Mouse (Mus musculus): ENCODE measurements around the gene Trpm8.

The Trpm8 gene

GRCm38 (mm10) chr1:88277098-88277817 lies at the start of gene Trpm8, which contains the start of gene Hjurp:
Gene Trpm8, plus strand, starts transcription at chr1:88277661.
Gene Hjurp, minus strand, starts transcription at chr1:88277633.
- peak; percentile 100 for DNase-seq (ENCODE audit: extremely low read depth, low read depth, low spot score)

DNA sequence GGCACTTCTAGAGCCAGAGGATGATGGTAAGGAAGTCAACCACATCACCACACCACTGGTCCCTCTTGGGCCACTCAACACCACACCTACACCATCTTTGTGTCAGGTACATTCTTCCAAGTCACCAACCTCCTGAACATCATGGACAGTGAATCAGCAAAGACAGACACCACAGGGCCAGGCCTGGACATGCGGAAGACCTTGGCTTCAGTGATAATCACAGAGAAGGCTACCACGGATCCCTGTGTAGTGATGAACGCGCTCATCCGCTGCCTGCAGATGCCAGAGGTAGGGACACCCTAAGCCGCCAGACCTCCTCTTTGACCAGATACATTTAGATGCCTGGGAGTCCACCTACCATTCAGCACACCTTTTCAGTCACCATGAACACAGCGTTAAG lies 49.3 kb upstream of the Trpm8 start:
- DNase-seq (ENCODE audit: extremely low read depth, low read depth, low spot score): no peak

DNA sequence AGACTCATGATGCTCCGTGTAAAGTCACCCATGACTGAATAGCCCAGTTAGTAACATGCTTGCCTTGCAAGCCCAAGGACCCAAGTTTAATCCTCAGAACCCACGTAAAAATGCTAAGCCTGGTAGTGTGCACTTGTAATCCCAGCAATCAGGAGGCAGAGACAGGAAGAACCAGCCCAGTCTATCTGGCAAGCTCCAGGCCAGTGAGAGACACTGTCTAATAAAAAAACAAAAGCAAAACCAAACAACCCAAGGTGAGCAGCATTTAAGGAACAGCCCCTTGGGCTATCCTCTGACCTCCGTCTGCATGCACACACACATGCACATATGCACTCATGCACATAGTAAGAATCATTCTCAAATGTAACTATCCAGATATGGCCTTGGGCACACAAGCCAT lies 47.9 kb upstream of the Trpm8 start:
- no peak for DNase-seq (ENCODE audit: extremely low read depth, low read depth, low spot score)

DNA sequence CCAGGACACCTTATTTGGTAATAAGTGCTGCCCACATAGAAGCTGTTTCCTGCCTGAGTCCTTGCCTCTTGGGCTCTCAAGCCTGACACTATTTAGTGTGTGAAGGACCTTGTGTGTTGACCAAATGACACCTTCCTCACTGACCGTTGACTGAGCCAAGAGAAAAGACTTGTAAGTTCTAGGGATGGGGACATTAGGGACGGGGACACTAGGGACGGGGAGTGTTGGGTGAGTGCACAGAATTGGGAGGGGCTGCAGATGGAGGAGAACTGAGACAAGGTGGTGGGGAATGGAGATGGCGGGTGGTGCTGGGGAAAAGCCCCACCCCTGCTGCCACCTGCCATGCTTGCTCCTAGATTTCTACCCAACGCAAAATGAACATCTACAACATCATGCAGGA lies 47.5 kb upstream of the Trpm8 start:
- DNase-seq (ENCODE audit: extremely low read depth, low read depth, low spot score): no peak

DNA sequence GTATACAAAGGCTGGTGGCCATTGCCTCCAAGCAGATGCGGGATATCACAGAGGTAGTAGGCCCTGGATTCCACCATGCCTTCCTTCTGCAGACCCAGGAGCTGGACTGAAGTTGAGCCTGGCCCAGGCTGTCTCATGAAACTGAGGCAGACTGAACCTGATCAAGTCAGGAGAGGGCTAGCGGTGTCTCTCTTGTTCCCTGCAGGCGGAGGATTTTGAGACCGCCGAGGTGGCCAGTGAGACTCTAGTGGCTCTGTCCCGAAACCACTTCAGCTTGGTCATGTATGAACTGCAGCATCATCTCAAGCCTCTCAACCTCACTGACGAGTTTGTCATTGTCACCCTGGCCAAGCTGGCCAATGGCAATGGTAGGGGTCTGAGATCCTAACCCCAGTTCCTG lies 47.0 kb upstream of the Trpm8 start:
- no peak for DNase-seq (ENCODE audit: extremely low read depth, low read depth, low spot score)

- DNase-seq (ENCODE audit: extremely low read depth, low read depth, low spot score): no peak
Observed at GRCm38 (mm10) chr1:88230981-88231802, 46.3 kb upstream of the Trpm8 start.

DNA sequence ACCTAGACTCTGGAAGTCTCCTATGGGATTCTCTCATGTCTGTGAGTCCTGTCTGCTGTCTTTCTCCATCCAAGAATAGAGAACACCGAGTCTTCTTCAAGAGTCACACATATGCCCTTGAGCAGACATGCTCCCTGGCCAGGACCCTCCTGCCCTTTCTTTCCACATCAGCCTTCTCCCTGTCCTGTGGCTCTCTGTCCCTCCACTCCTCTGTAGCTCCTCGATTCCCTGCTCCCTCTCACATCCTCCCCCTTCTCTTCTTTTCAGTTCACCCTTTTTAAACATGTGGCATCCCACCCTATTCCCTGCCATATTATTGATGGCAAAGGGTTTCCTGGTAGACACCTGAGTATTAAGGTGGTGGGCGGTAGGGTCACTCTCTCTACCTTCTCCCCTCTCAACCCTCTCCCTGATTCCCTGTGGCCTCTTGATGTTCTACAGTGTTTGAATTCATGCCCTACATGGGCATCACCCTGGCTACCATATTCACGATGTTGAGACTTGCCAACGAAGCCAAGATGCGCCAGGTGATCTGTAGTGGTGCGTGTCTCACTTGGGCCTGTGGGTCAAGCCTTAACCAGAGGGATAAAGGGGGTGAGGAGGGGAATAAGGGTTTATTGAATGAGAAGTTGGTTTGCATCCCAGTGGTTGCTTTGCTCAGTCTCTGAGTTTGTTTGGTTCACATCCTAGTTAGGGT lies 45.5 kb upstream of the Trpm8 start:
- no peak for DNase-seq (ENCODE audit: extremely low read depth, low read depth, low spot score)

GRCm38 (mm10) chr1:88232664-88233380 lies 44.6 kb upstream of the Trpm8 start:
- no peak for DNase-seq (ENCODE audit: extremely low read depth, low read depth, low spot score)

DNA sequence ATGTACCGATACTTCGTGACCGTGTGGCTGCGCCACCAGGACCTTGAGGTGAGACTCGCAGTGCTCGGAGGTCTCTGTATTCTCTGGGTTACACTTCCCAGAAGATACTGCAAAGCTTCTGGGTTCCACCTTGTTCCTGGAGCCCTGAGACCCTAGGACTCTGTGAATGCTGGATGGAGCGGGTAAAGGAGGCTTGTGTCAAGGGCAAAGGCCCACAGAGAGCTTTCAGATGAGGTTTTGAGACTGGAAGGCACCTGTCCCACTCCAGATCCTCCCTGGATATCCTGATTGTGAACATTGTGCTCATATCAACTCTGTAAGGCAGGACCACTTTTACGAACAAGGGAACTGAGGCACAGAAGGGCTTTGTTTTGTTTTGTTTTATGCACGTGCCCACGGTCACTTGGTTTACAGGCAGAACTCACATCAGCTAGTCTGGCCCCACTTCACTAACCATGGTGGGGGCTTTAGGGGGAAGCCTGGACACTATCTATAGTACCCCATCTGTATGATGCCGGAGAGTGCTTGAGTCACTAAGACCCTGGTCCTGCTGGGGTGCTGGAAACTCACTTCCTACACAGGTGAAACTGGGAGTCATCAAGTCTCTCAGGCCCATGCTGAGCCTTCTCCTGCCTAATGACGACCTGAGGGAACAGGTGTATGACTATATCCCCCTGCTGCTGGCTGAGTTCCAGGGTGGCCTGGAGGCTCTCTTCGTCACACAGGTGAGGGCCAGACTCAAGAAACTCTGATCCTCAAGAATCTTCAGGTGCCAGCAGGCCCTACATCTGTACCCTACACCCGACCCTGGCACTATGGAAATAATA lies 43.8 kb upstream of the Trpm8 start:
- DNase-seq (ENCODE audit: extremely low read depth, low read depth, low spot score): no peak

- no peak for DNase-seq (ENCODE audit: extremely low read depth, low read depth, low spot score)
Observed at GRCm38 (mm10) chr1:88234248-88234610, 43.2 kb upstream of the Trpm8 start.

DNA sequence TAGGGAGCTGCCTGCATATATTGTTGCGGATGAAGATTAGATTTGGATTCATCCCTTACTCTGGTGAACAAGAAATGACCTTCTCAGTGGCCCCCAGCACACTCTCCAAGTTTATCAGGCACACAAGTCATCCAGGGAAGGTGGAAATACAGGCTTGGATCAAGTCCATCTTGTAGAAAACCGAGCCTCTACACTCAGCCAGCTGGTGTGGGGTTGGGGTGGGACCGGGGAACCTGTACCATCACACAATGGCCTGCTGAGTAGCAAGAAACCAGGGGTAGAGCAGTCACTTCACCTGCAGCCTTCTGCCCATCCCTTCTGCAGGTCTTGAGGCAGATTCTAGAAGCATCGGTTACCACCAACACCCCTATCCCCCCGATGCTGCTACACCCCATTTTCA lies 42.8 kb upstream of the Trpm8 start:
- no peak for DNase-seq (ENCODE audit: extremely low read depth, low read depth, low spot score)

GRCm38 (mm10) chr1:88235046-88235893 lies 42.2 kb upstream of the Trpm8 start:
- DNase-seq (ENCODE audit: extremely low read depth, low read depth, low spot score): no peak

DNA sequence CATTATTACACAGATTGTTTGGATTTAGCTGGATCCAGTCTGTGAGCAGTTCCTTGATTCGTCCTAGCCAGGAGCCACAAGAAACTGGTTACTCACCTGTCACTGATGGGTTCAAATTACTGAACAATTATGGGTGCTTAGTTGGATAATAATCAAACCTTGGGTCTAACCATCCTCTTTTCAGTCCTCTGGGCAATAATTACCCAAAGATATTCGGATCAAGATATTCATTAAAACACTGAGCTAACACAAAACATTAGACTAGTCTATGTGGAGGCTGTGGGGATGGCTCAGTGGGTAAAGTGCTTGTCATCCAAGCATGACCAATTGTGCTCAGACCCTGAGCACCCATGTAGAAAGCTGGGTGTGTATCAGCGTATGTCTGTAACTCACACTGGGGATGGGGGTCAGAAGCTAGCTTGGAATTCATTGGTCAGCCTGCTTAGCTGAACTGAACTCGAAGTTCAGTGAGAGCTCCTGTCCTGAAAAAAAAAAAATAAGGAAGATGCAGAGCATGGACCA lies 41.5 kb upstream of the Trpm8 start:
- DNase-seq (ENCODE audit: extremely low read depth, low read depth, low spot score): no peak

GRCm38 (mm10) chr1:88237311-88237710 lies 40.1 kb upstream of the Trpm8 start:
- DNase-seq (ENCODE audit: extremely low read depth, low read depth, low spot score): no peak

GRCm38 (mm10) chr1:88238771-88239170 lies 38.7 kb upstream of the Trpm8 start:
- no peak for DNase-seq (ENCODE audit: extremely low read depth, low read depth, low spot score)

DNA sequence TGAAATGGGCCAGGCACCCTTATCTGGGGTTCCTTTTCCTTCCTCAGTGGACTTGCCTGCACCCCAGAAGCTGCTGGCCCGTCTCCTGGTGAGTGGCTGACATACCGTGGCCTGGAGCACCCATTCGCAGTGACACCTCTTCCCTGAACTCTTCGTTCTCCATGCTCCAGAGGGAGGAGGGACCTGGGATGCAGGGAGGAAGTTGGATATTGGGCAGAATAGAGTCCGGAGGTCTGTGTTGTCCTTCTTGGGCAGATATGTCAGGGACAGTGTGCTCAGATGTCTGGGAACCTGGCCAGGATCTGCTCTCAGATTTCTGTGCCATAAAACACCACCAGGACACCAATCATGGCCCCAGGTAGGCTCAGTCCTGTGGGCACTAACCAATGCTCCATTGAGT lies 37.4 kb upstream of the Trpm8 start:
- DNase-seq (ENCODE audit: extremely low read depth, low read depth, low spot score): no peak

GRCm38 (mm10) chr1:88240579-88240978 lies 36.9 kb upstream of the Trpm8 start:
- DNase-seq (ENCODE audit: extremely low read depth, low read depth, low spot score): no peak

DNA sequence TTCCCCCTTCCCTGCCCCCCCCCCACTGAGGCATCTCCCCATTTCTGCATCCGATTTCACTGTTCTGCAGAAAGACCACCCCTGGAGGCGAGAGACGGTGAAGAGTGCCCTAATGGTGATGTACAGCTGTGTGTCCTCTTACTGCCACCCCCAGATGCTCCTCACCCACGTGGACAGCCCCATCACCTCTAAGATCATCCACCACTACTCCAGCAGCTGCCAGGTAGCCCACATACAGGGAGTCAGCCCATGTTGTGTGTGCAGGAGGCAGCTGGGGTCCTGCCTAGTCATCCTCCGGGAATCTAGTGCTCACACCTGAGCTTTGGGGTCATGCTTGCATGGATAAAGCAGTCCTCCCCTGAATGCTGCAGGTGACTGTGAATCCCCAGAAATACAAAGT lies 33.6 kb upstream of the Trpm8 start:
- DNase-seq (ENCODE audit: extremely low read depth, low read depth, low spot score): no peak

DNA sequence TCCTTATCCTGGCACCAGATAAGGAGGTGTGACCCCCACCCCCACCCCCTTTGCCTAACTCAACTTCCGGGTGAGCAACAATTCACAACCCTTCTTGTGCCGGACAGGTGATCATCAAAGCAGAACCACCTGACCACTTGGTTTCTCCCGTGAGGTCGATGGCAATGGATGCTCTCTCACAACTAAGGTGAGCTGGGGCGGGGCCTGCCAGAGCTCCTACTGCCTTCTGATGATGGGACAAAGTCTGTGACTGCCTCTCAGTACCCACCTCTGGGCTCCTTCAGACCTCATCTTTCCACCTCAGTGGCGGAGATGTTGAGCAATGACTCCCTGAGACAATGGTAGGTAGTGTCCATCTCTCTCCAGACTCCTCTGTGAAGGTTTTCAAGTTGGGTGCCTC lies 31.6 kb upstream of the Trpm8 start:
- DNase-seq (ENCODE audit: extremely low read depth, low read depth, low spot score): no peak
